Mouse (Mus musculus): ENCODE data around the gene Prrt4. TPM values are rescaled to one million over a fixed set of nuclear protein-coding genes. Genes with fewer than 3 reads are reported as not detected.
A peak's percentile ranks its signal among the peaks of the same experiment; 100 is the strongest.

The Prrt4 gene
- polyA plus RNA-seq, 2 experiments from 2014 or later: 0.16 to 0.28 TPM

GRCm38 (mm10) chr6:29147407-29148010 lies 31.9 kb downstream of the Prrt4 start:
- no peak for ATAC-seq

GRCm38 (mm10) chr6:29146641-29147040 lies 32.7 kb downstream of the Prrt4 start:
- ATAC-seq: no peak

- ATAC-seq: no peak
Observed at GRCm38 (mm10) chr6:29145456-29146307, 33.7 kb downstream of the Prrt4 start.

DNA sequence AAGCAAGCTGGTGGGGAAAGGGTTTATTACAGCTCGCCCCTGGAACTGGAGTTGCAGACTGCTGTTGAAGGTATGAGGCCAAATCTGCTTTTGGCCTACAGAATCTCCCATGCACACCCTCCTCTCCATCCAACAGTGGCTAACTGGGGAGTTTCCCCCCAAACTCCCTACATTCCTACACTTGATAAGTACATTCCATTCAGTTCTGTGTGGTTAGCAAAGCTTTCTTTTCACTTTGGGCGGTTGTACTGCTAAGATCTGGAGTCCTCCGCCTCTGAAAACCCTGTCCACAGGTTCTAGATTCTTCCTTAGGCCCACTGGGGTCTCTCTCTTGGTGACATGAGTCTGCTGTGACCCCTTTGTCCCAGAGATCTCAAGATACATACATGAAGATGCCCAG lies 34.4 kb downstream of the Prrt4 start:
- ATAC-seq: no peak

DNA sequence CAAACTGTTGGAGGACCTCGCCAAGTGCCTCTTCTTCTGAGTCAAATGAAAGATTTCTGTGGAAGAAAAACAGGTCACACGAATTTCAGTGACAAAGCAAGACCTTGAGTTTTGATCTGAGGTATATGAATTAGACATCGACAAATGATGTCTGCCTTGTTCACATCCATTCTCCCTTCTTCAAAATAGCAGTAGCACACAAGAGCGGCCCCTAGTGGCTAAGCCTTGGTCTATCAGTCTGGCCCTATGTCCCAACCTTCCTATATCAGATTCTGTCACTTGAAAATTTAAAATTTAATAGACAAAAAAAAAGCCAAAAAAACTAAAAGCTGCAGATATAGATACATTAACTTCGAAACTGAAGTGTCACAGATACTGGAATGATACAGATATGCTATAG lies 35.8 kb downstream of the Prrt4 start:
- ATAC-seq: peak; percentile 54

DNA sequence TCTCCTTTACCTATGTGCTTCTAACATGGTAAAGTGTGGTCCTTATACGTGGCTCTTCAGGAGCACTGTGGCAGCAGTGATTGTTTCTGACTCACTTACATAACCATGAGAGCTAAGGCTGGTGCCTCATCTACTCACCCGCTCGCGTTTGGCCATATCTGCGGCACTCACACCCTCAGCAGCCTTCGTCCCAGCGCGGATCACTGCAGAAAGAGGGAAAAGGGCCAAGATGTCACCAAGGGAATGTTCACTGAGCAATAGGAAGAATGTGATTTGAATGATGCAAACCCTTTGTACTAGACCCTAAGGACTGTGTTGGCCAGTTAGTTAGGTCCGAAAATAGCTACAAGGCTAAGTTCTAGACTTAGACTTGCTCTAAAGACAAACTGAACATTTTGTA lies 41.9 kb downstream of the Prrt4 start:
- ATAC-seq: no peak

DNA sequence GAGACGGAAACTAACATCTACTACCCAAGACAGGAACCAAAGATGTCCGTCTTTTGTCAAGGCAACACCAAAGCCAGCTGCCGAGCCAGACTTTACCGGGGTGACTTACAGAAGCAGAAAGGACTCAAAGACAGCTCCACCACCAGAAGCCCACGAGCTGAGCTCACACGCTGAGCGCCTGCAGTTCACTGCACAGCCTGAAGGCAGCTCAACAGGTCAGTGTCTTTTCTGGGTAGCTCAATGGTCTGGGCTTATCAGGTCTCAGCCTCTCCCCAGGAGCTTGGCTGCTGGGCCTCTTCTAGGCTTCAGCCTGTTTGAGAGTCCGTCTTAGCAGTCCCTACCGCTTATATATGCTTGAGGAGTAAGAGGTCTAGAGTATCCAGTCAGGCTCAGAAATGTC lies 46.3 kb downstream of the Prrt4 start:
- no peak for ATAC-seq

GRCm38 (mm10) chr6:29126878-29127426 lies 52.4 kb downstream of the Prrt4 start:
- ATAC-seq: no peak

GRCm38 (mm10) chr6:29119990-29120389 lies 59.4 kb downstream of the Prrt4 start:
- no peak for ATAC-seq

Other genes with a start within 250 kb of the Prrt4 start
- gene Lep, start 119.4 kb downstream of the Prrt4 start, polyA plus RNA-seq (2017; shearing (Covaris generic)): not detected
- 10 to 100 TPM; 60.2 to 62.8 TPM for gene Rbm28, start 14.6 kb downstream of the Prrt4 start, polyA plus RNA-seq (2017; shearing (Covaris generic))
- gene Impdh1, start 36.8 kb upstream of the Prrt4 start, polyA plus RNA-seq (2017; shearing (Covaris generic)): 10 to 100 TPM; 18.5 to 22.7 TPM
- 10 to 100 TPM; 32.4 to 37.1 TPM for gene Hilpda, start 92.9 kb upstream of the Prrt4 start, polyA plus RNA-seq (2017; shearing (Covaris generic))
- under 1 TPM in 1 of 2 experiments, not detected in 1; 0.44 TPM for gene Fam71f2, start 100.0 kb upstream of the Prrt4 start, polyA plus RNA-seq (2017; shearing (Covaris generic))
- gene Fam71f1, start 139.6 kb upstream of the Prrt4 start, polyA plus RNA-seq (2017; shearing (Covaris generic)): not detected
- gene Calu, start 168.5 kb upstream of the Prrt4 start, polyA plus RNA-seq (2017; shearing (Covaris generic)): 10 to 100 TPM; 57.9 to 68.6 TPM
- under 1 TPM; 0.38 to 0.62 TPM for gene Opn1sw, start 208.9 kb upstream of the Prrt4 start, polyA plus RNA-seq (2017; shearing (Covaris generic))
- gene Ccdc136, start 216.7 kb upstream of the Prrt4 start, polyA plus RNA-seq (2017; shearing (Covaris generic)): under 1 TPM in 1 of 2 experiments, not detected in 1; 0.51 TPM